Mouse (Mus musculus) testis, adult 2 months (tissue): ENCODE measurements around the gene Thbs3.

Experiments
- CTCF ChIP-seq: fragments of 200-500 bp; IDR thresholded peaks from 2 replicates; pipeline ENCODE4 v1.5.1; 2012; ENCODE audit warnings: low read depth, mild to moderate bottlenecking, inconsistent platforms, low read length, moderate library complexity; ENCODE audit not compliant: control insufficient read depth, insufficient read depth, insufficient replicate concordance
- POLR2A ChIP-seq: fragments of 200-500 bp; IDR thresholded peaks from 2 replicates; pipeline ENCODE4 v1.6.1; 2012; ENCODE audit warnings: low read depth, mild to moderate bottlenecking, inconsistent platforms, low read length, moderate library complexity; ENCODE audit not compliant: control insufficient read depth

DNA sequence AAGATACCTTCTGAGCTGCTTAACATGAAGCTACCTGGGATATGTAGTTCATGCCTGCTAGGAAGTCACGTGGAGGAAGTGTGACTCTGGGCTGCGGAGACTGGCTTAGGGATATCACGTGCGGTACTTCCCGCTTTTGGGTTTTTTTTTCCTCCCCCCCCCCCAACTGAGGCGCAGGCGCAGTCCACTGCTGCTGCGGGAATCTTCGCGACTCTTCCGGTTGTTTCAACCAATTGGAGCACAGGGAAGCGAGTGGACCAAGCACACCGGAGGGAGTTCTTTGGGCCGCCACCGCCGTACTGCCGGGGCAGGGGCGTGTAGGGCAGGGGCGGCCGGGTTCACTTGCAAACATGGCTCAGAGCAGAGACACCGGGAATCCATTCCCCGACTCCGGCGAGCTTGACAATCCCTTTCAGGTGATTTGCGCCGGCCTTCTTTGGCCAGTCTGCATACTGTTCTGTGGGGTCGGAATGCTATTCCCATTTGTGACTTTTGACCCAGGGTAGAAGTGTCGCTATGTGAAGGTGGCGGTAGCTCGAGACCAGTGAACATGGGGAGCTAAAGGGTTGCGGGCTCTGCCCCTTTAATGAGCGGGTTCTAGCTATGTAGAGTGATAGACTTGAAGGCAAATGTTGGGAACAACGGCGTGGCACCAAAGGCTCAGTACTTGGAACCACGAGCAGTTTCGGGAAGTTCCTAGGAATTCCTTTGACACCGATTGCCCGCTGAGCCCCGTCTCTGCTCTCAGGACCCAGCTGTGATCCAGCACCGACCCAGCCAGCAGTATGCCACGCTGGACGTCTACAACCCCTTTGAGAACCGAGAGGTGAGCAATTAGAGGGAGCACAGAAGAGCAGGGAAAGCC lies 37.5 kb upstream of the Thbs3 start, which contains the start of gene Scamp3:
- TF ChIP-seq CTCF, result no peak
- TF ChIP-seq POLR2A, result peak; percentile 40; the same call in 1 of the 2 replicates
